Mouse (Mus musculus) granulocyte monocyte progenitor cell, adult 5-6 weeks (primary cell): ENCODE results near the gene Hmgcll1. TPM values are rescaled to one million over a fixed set of nuclear protein-coding genes. Genes with fewer than 3 reads are reported as not detected.

Experiments used
- total RNA-seq, 2 experiments: library from RNA; stranded (forward) in 1 of 2; stranded (reverse) in 1 of 2; fragments of 200-712, 200-1000 nt in 1 of 2; fragments of >200 nt in 1 of 2; fragmentation: Nextera tagmentation in 1 of 2; gene quantifications; 2 replicates each; pipeline ENCODE4 v1.2.3; 2014 to 2017

Gene Hmgcll1
- total RNA-seq, 2 experiments from 2014 or later = not detected

Other genes with a start within 250 kb of the Hmgcll1 start
- not detected in 2 replicates for gene Bmp5, start 239.5 kb upstream of the Hmgcll1 start, total RNA-seq (2014; fragmentation: Nextera tagmentation)
- not detected in 2 replicates for gene Bmp5, start 239.5 kb upstream of the Hmgcll1 start, total RNA-seq (2017)
- gene Gfral, start 198.8 kb downstream of the Hmgcll1 start, total RNA-seq (2014; fragmentation: Nextera tagmentation) = not detected in 2 replicates
- gene Gfral, start 198.8 kb downstream of the Hmgcll1 start, total RNA-seq (2017) = not detected in 2 replicates